Mouse (Mus musculus) CH12.LX (cell line): ENCODE results near the gene Wasf3. TPM values are rescaled to one million over a fixed set of nuclear protein-coding genes. Genes with fewer than 3 reads are reported as not detected.

ENCODE experiments used
- DNase-seq: peaks from one replicate; pipeline ENCODE4 v3.0.0-alpha.2; 2013; ENCODE audit errors: extremely low read depth
- H3K27ac ChIP-seq: 2 replicates; pipeline ENCODE4 v1.5.1; 2012; ENCODE audit warnings: low read depth, mild to moderate bottlenecking, control low read depth, moderate library complexity; ENCODE audit not compliant: insufficient read depth
- H3K27me3 ChIP-seq: replicated peaks from 2 replicates; pipeline ENCODE3; 2012; ENCODE audit warnings: inconsistent platforms
- H3K36me3 ChIP-seq, 2 experiments: replicated peaks in 1 of 2; 2 replicates each; pipeline versions ENCODE3 to v1.6.1; 2012; ENCODE audit warnings: inconsistent platforms in 1 of 2, low read length in 1 of 2, mild to moderate bottlenecking in 1 of 2, mixed read lengths in 1 of 2, moderate library complexity in 1 of 2; ENCODE audit not compliant: control insufficient read depth in 1 of 2, insufficient read depth in 1 of 2
- H3K4me1 ChIP-seq, 2 experiments: 2 replicates each; pipeline ENCODE4 v1.6.1; 2012; ENCODE audit warnings: inconsistent platforms in 1 of 2, moderate library complexity in 1 of 2; ENCODE audit not compliant: insufficient read depth in 2 of 2, control insufficient read depth in 1 of 2
- H3K4me2 ChIP-seq: 2 replicates; pipeline ENCODE4 v1.6.1; 2012; ENCODE audit warnings: low read depth, mild to moderate bottlenecking, control low read depth; ENCODE audit not compliant: poor library complexity, insufficient read depth, severe bottlenecking
- H3K4me3 ChIP-seq, 3 experiments: fragments of 150-350 bp in 1 of 3; sonication (generic) in 1 of 3; replicated peaks in 1 of 3; 2 replicates each; pipeline versions ENCODE3 to v1.5.1; 2011 to 2012; ENCODE audit warnings: low read depth in 2 of 3, low read length in 2 of 3, mild to moderate bottlenecking in 2 of 3, moderate library complexity in 2 of 3, control low read depth in 1 of 3, improper control_type of control experiment in 1 of 3, inconsistent platforms in 1 of 3, mixed read lengths in 1 of 3; ENCODE audit not compliant: poor library complexity in 1 of 3
- H3K79me2 ChIP-seq: replicated peaks from 2 replicates; pipeline ENCODE4 v1.6.1; 2012; ENCODE audit warnings: mild to moderate bottlenecking, moderate library complexity; ENCODE audit not compliant: control insufficient read depth, poor library complexity, insufficient read depth, severe bottlenecking; ENCODE audit errors: extremely low read depth
- H3K9ac ChIP-seq: 2 replicates; pipeline ENCODE4 v1.6.1; 2012; ENCODE audit warnings: low read depth, mild to moderate bottlenecking, control low read depth, moderate library complexity; ENCODE audit not compliant: insufficient read depth
- H3K9me3 ChIP-seq: replicated peaks from 2 replicates; pipeline ENCODE3; 2012; ENCODE audit warnings: low read length, inconsistent platforms, mixed read lengths
- BHLHE40 ChIP-seq: IDR thresholded peaks from 2 replicates; pipeline ENCODE4 v1.6.1; 2011; ENCODE audit warnings: mild to moderate bottlenecking, low read depth, low read length, improper control_type of control experiment
- CHD1 ChIP-seq: IDR thresholded peaks from 2 replicates; pipeline ENCODE4 v1.6.1; 2012; ENCODE audit warnings: low read depth, low read length, improper control_type of control experiment, inconsistent platforms
- CHD2 ChIP-seq: IDR thresholded peaks from 2 replicates; pipeline ENCODE4 v1.6.1; 2011; ENCODE audit warnings: low read length, improper control_type of control experiment
- CTCF ChIP-seq, 2 experiments: IDR thresholded peaks in 1 of 2; conservative IDR thresholded peaks in 1 of 2; 2 replicates each; pipeline ENCODE4 v1.5.1; 2011 to 2012; ENCODE audit warnings: low read depth in 2 of 2, low read length in 2 of 2, improper control_type of control experiment in 1 of 2, inconsistent platforms in 1 of 2, mild to moderate bottlenecking in 1 of 2, moderate library complexity in 1 of 2
- ELF1 ChIP-seq: IDR thresholded peaks from 2 replicates; pipeline ENCODE4 v1.6.1; 2014; ENCODE audit warnings: low read depth, mild to moderate bottlenecking, inconsistent platforms, low read length, improper control_type of control experiment
- EP300 ChIP-seq: IDR thresholded peaks from 2 replicates; pipeline ENCODE4 v1.6.1; 2011; ENCODE audit warnings: low read length, improper control_type of control experiment
- ETS1 ChIP-seq: conservative IDR thresholded peaks from 2 replicates; pipeline ENCODE4 v1.6.1; 2012; ENCODE audit warnings: low read depth, mild to moderate bottlenecking, inconsistent platforms, low read length, improper control_type of control experiment, moderate library complexity
- GABPA ChIP-seq: IDR thresholded peaks from 2 replicates; pipeline ENCODE4 v1.6.1; 2012; ENCODE audit warnings: low read depth, low read length, improper control_type of control experiment, inconsistent platforms; ENCODE audit not compliant: insufficient replicate concordance
- HCFC1 ChIP-seq: IDR thresholded peaks from 2 replicates; pipeline ENCODE4 v1.6.1; 2012; ENCODE audit warnings: low read depth, mild to moderate bottlenecking, inconsistent platforms, low read length, improper control_type of control experiment
- IRF4 ChIP-seq: IDR thresholded peaks from 2 replicates; pipeline ENCODE4 v1.6.1; 2014; ENCODE audit warnings: low read depth, mild to moderate bottlenecking, inconsistent platforms, low read length, improper control_type of control experiment
- JUN ChIP-seq: IDR thresholded peaks from 2 replicates; pipeline ENCODE4 v1.6.1; 2011; ENCODE audit warnings: low read depth, mild to moderate bottlenecking, low read length, improper control_type of control experiment, moderate library complexity; ENCODE audit not compliant: insufficient read depth
- JUND ChIP-seq: conservative IDR thresholded peaks from 2 replicates; pipeline ENCODE4 v1.6.1; 2011; ENCODE audit warnings: low read depth, low read length, improper control_type of control experiment
- MAX ChIP-seq: IDR thresholded peaks from 2 replicates; pipeline ENCODE4 v1.6.1; 2011; ENCODE audit warnings: low read length, improper control_type of control experiment
- MAZ ChIP-seq: IDR thresholded peaks from 2 replicates; pipeline ENCODE4 v1.6.1; 2012; ENCODE audit warnings: low read depth, mild to moderate bottlenecking, inconsistent platforms, low read length, improper control_type of control experiment, moderate library complexity
- MEF2A ChIP-seq: IDR thresholded peaks from 2 replicates; pipeline ENCODE4 v1.6.1; 2014; ENCODE audit warnings: low read depth, mild to moderate bottlenecking, inconsistent platforms, low read length, improper control_type of control experiment, borderline replicate concordance
- MXI1 ChIP-seq: IDR thresholded peaks from 2 replicates; pipeline ENCODE4 v1.6.1; 2011; ENCODE audit warnings: mild to moderate bottlenecking, low read depth, low read length, improper control_type of control experiment
- NELFE ChIP-seq: IDR thresholded peaks from 2 replicates; pipeline ENCODE4 v1.6.1; 2011; ENCODE audit warnings: low read depth, low read length, improper control_type of control experiment
- NRF1 ChIP-seq: IDR thresholded peaks from 2 replicates; pipeline ENCODE4 v1.6.1; 2014; ENCODE audit warnings: low read depth, mild to moderate bottlenecking, inconsistent platforms, low read length, improper control_type of control experiment, moderate library complexity
- PAX5 ChIP-seq: IDR thresholded peaks from 2 replicates; pipeline ENCODE4 v1.6.1; 2012; ENCODE audit warnings: low read length, inconsistent platforms, mixed read lengths
- POLR2AphosphoS2 ChIP-seq: IDR thresholded peaks from 2 replicates; pipeline ENCODE4 v1.6.1; 2011; ENCODE audit warnings: low read depth, low read length, improper control_type of control experiment
- RCOR1 ChIP-seq: conservative IDR thresholded peaks from 2 replicates; pipeline ENCODE4 v1.6.1; 2012; ENCODE audit warnings: low read depth, mild to moderate bottlenecking, inconsistent platforms, low read length, improper control_type of control experiment
- SIN3A ChIP-seq: IDR thresholded peaks from 2 replicates; pipeline ENCODE4 v1.6.1; 2012; ENCODE audit warnings: low read length, improper control_type of control experiment, inconsistent platforms
- SMC3 ChIP-seq: IDR thresholded peaks from 2 replicates; pipeline ENCODE4 v1.6.1; 2011; ENCODE audit warnings: low read depth, low read length, improper control_type of control experiment
- TCF12 ChIP-seq: IDR thresholded peaks from 2 replicates; pipeline ENCODE4 v1.6.1; 2014; ENCODE audit warnings: low read depth, mild to moderate bottlenecking, inconsistent platforms, low read length, improper control_type of control experiment
- UBTF ChIP-seq: IDR thresholded peaks from 2 replicates; pipeline ENCODE4 v1.6.1; 2012; ENCODE audit warnings: low read depth, mild to moderate bottlenecking, inconsistent platforms, low read length, improper control_type of control experiment, moderate library complexity
- USF1 ChIP-seq: IDR thresholded peaks from 2 replicates; pipeline ENCODE4 v1.6.1; 2014; ENCODE audit warnings: low read depth, mild to moderate bottlenecking, inconsistent platforms, low read length, improper control_type of control experiment
- USF2 ChIP-seq: conservative IDR thresholded peaks from 2 replicates; pipeline ENCODE4 v1.6.1; 2011; ENCODE audit warnings: low read depth, low read length, improper control_type of control experiment
- ZKSCAN1 ChIP-seq: IDR thresholded peaks from 2 replicates; pipeline ENCODE4 v1.6.1; 2012; ENCODE audit warnings: low read depth, inconsistent platforms, low read length, improper control_type of control experiment, borderline replicate concordance
- ZMIZ1 ChIP-seq: IDR thresholded peaks from 2 replicates; pipeline ENCODE4 v1.6.1; 2012; ENCODE audit warnings: low read depth, mild to moderate bottlenecking, inconsistent platforms, low read length, improper control_type of control experiment
- ZNF384 ChIP-seq: IDR thresholded peaks from 2 replicates; pipeline ENCODE4 v1.6.1; 2012; ENCODE audit warnings: low read depth, low read length, improper control_type of control experiment, inconsistent platforms
- dilution Hi-C: fragments of 300-500 bp; cut with MboI; formaldehyde crosslinking; loops from 2 replicates; pipeline ENCODE4 v1.14.3; 2020; ENCODE audit warnings: low sequenced_read_pairs; ENCODE audit not compliant: extremely low pct_unique_long_range_greater_than_20kb, extremely low pct_ligation_motif_present
- in situ Hi-C: fragments of 300-500 bp; cut with MboI; formaldehyde crosslinking; loops from 3 replicates; pipeline ENCODE4 v1.14.3; 2019; ENCODE audit warnings: low sequenced_read_pairs, low pct_ligation_motif_present, low pct_unique_long_range_greater_than_20kb, mixed read lengths
- polyA plus RNA-seq: library from polyadenylated mRNA; unstranded; fragments of >175 nt; gene quantifications from 2 replicates; pipeline ENCODE4 v1.2.1, GENCODE M21; 2012; ENCODE audit warnings: low read depth; ENCODE audit not compliant: insufficient read length
- total RNA-seq, 2 experiments: library from RNA; depleted of rRNA; stranded (reverse); fragments of 300-350 nt in 1 of 2; fragments of >200 nt in 1 of 2; gene quantifications; 2 replicates each; pipeline ENCODE4 v1.2.3; 2012 to 2014

Gene Wasf3
- total and polyA plus RNA-seq, 3 experiments, result not detected

GRCm38 (mm10) chr5:146407791-146408190, 23.0 kb downstream of the Wasf3 start:
- dilution Hi-C loops (no loop called here), in situ Hi-C loops (no loop called here)
- Histone ChIP-seq H3K4me3 (no peak overlapping the region), H3K27me3 (peaks cover 49% of the 10 kb centered on the region), H3K9ac (no peak overlapping the region), H3K36me3 (no peaks in the 10 kb centered on the region), H3K4me2 (no peak overlapping the region), H3K9me3 (peaks cover 2% of the 10 kb centered on the region), H3K79me2 (no peaks in the 10 kb centered on the region)
- no peak for DNase-seq
- TF ChIP-seq ZKSCAN1, result no peak
- no peak for TF ChIP-seq JUND
- no peak for TF ChIP-seq MEF2A
- no peak for TF ChIP-seq JUN
- TF ChIP-seq ETS1, result no peak
- TF ChIP-seq TCF12, result no peak
- no peak for TF ChIP-seq EP300
- no peak for TF ChIP-seq ZMIZ1
- TF ChIP-seq ELF1, result no peak
- TF ChIP-seq USF2, result no peak
- no peak for TF ChIP-seq IRF4
- TF ChIP-seq CTCF (conservative IDR thresholded peaks at IDR 0.05 in 1 of 2, IDR thresholded peaks at IDR 0.05 in 1 of 2; ENCODE audit: low read depth in 2 of 2, low read length in 2 of 2), result no peak
- no peak for TF ChIP-seq ZNF384
- TF ChIP-seq SMC3, result no peak
- no peak for TF ChIP-seq CHD2
- TF ChIP-seq SIN3A, result no peak
- TF ChIP-seq, all 38 proteins: peak for 0
- Histone ChIP-seq H3K27ac (no peak overlapping the region), H3K4me1 (peaks cover 12 to 23% of the 10 kb centered on the region in 2 experiments)

- H3K4me1 ChIP-seq, result peaks cover 12 to 23% of the 10 kb centered on the region in 2 experiments
- no peak overlapping the region for H3K27ac ChIP-seq
- H3K79me2 ChIP-seq, result no peaks in the 10 kb centered on the region
- in situ Hi-C loops (no loop called here), dilution Hi-C loops (no loop called here)
- H3K4me2 ChIP-seq, result no peak overlapping the region
- no peaks in the 10 kb centered on the region for H3K36me3 ChIP-seq
- H3K9ac ChIP-seq, result no peak overlapping the region
- DNase-seq, result no peak
- TF ChIP-seq MXI1 (no peak), GABPA (no peak), CHD2 (no peak), HCFC1 (no peak), USF2 (no peak), NELFE (no peak), CHD1 (no peak), USF1 (no peak), POLR2AphosphoS2 (no peak), PAX5 (no peak), NRF1 (no peak), ZMIZ1 (no peak), MAZ (no peak), BHLHE40 (no peak), UBTF (no peak), RCOR1 (no peak), ZKSCAN1 (no peak), EP300 (no peak), JUN (no peak), MAX (no peak)
- peaks cover 56% of the 10 kb centered on the region for H3K27me3 ChIP-seq
- no peak overlapping the region for H3K4me3 ChIP-seq
- H3K9me3 ChIP-seq, result peaks cover 2% of the 10 kb centered on the region
These were observed 23.8 kb downstream of the Wasf3 start for GRCm38 (mm10) chr5:146408604-146409003.
